Mouse (Mus musculus) testis, postnatal 10 days (tissue): ENCODE results near the gene Cltb.

ENCODE experiments used
- DNase-seq: peaks from one replicate; pipeline ENCODE4 v3.0.0; 2021; ENCODE audit warnings: low spot score

The Cltb gene

GRCm38 (mm10) chr13:54596107-54596690 lies 14.9 kb downstream of the Cltb start:
- no peak for DNase-seq

- DNase-seq: no peak
Observed at GRCm38 (mm10) chr13:54593617-54594016, 17.5 kb downstream of the Cltb start.

DNA sequence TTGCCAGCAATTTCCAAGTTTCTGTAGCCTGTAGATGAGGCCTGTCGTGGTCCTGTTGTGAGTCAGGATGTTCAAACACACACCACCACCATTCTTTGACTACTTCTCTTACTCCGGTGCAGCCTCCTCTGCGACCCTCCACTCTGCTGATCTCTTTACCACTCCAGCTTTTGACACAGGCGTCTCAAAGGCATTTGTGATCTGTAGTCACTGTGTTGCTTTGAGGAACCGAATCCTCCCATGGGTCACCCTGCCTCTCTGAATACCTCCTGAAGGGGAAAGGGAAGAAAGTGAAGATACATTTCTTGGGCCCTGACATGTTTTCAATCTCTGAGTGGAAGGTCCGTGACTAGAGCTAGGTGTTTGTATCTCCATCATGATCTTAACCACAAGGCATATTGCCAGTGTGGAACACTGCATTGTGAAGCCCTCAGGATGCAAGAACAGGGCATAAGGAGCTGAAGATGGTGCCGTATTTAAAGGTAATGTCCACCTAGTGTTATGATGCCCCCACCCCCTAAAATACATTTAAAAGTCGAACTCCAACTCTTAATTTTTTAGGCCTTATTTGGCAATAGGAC lies 19.3 kb downstream of the Cltb start:
- no peak for DNase-seq

DNA sequence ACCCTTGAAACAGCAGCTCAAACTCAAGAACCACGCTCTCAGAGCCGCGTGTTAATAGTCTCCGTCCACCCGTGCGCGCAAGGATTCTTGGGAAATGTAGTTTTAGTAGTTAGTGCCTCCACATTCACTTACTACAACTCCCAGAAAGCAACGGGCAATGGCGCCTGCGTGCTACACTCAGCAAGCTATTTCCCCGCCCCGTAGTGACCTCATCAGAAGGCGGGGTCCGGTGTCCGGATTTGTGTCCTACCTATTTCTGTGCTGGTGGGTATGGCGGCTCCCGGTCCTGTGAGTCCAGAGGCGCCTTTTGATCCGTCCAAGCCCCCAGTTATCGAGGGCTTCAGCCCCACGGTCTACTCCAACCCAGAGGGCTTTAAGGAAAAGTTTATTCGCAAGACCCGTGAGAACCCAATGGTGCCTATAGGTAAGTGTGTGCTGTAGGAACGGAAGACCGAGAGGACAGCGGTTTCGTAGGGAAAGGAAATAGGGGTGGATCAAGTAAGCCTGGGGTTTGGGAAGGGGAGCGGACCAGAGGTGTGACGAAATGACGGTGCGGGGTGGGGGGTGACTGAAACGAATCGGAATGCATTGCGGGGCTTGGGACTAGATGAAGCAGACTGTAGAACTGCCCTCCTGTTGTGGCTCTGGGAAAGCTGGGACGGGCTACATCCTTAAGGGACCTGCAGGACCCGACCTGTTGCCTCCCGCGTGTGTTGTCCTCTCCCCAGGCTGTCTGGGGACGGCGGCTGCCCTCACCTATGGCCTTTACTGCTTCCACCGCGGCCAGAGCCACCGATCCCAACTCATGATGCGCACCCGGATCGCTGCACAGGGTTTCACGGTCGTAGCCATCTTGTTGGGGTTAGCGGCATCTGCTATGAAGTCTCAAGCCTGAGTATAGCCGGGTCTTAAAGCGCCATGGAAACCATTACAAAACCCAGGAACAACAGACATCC lies 20.9 kb downstream of the Cltb start, which contains the start of the genes Nop16 and Higd2a:
Gene Nop16, minus strand, starts transcription at position 95 of the 956 bp plus-strand sequence.
Gene Higd2a, plus strand, starts transcription at position 212 of the 956 bp plus-strand sequence.
- peak; percentile 96 for DNase-seq

DNA sequence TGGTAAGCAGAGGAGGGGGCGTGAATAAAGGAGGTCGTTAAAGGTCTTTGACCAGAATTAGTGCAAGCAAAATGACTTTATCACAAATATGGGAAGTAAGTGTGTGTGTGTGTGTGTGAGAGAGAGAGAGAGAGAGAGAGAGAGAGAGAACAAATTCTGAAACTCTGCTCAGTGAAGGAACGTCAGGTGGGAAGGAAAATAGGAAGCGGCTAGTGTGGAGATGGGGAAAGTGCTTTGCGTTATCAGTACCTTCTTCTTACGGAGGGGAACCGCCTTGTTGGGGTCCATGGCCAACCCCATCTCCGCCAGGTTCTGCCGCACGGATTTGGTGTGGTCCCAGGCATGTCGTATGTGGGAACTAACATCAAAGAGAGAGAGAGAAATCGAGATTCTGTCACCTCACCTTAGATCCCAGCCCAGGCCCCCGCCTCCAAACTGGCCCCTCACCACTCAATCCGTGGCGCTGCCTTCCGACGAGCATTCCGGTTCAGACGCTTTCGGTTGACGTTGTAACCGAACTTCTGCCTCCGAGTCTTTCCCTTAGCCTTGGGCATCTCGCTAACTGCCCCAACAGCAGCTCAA lies 21.6 kb downstream of the Cltb start:
- DNase-seq: no peak

DNA sequence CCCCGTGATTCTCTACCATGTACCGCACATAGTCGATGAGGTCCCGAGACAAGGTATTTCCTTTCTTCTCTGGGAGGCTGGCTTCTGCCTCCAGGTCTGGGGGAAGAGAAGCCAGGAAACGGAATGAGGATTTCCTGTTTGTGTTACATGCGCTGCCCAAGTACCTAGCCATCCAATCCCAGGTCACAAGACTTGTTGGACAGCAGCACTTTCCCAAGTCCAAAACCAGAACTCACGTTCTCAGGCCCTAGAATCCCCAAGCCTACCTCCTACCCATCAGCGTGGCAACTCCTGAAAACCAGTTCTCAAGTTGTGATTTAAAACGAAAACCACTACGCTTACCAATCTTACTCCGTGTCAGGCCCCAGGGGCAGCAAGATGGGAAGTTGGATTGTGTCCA lies 25.3 kb downstream of the Cltb start:
- no peak for DNase-seq

DNA sequence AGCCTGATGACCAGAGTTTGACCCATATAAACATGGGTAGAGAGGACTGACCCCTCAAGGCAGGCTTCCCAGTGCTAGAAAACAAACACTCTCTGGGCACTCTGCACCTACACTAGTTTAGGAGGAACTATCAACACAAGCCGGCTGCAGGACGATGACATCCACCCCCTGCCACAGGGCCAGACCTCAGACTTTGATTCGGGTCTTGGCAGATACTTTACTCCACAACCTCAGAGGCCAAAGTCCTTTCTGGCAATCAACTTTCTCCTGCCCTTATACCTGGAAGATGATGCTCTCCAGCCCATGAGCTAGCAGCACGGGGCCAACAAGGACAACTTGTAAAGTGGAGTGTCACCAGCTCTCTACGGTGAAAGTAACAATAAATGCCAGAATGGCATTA lies 28.3 kb downstream of the Cltb start:
- DNase-seq: no peak

- DNase-seq: no peak
Observed at GRCm38 (mm10) chr13:54582126-54582525, 29.0 kb downstream of the Cltb start.

- DNase-seq: no peak
Observed at GRCm38 (mm10) chr13:54581385-54581784, 29.8 kb downstream of the Cltb start.

DNA sequence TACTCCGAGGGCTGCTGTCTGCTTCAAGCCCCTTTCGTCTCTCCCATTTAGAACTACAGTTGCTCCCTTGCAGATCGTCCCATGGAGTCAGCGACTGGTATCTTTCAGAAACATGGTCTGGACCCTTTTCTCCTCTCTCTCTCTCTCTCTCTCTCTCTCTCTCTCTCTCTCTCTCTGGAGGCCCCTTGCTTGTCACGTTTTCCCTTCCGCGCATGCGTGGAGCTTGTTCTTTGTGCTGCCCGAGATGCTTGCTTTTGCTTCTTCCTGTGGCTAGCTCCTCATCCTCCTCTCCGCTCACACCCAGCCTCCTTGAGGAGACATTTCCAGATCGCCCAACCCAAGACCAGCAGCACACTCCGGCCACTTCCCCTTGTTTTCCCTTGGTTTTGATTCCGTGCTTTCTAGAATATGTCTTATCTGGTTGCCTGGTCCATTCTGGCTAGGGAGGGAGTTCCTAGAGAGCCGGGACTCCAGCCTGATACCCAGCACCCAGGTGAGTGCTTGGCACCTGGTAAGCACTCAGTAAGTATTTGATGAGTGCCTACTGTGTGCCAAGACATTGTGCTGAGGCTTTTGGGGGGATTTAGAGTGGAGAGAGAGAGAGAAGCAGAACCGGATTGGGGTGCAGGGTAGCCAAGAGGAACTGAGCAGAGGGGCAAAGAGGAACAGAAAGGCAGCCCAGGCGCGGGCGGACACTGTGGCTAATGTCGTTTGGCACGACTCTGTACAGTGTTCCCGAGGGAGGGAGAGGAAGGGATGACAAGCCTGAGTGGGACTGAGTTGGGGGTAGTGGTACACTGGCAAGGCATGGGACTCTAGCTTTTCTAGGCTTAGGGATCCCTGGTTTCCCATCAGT lies 33.3 kb downstream of the Cltb start:
- DNase-seq: no peak

GRCm38 (mm10) chr13:54575489-54575888 lies 35.7 kb downstream of the Cltb start:
- no peak for DNase-seq

DNA sequence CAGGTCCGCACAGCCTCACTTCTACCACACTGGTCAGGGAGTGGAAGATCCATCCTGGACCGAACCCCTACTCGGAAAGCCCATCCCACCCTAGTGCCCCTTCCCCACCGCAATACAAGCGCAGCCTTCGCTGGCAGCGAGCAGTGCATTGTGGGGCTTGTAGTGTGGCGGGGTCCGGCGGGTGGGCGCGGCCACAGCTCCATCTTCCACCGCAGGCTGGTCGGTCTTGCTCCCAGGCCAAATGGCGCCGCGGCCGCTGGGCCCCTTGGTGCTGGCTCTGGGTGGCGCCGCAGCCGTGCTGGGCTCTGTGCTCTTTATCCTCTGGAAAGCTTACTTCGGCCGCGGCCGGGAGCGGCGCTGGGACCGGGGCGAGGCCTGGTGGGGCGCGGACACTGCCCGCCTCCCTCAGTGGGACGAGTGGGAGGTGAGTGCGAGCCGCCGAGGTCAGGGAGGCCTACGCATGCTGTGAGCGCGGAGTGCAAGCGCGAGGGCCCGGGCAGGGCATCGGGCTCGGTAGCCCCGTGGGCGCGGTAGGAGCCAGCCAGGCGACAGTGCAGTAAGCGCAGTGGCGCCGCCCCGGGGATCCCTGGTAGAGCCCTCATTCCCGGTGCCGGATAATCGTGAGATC lies 36.2 kb downstream of the Cltb start, which contains the start of gene Arl10:
Gene Arl10, plus strand, starts transcription at position 162 of the 628 bp plus-strand sequence.
- peak; percentile 85 for DNase-seq

- no peak for DNase-seq
Observed at GRCm38 (mm10) chr13:54572621-54573020, 38.5 kb downstream of the Cltb start.

- DNase-seq: no peak
Observed at GRCm38 (mm10) chr13:54571637-54572036, 39.5 kb downstream of the Cltb start.

DNA sequence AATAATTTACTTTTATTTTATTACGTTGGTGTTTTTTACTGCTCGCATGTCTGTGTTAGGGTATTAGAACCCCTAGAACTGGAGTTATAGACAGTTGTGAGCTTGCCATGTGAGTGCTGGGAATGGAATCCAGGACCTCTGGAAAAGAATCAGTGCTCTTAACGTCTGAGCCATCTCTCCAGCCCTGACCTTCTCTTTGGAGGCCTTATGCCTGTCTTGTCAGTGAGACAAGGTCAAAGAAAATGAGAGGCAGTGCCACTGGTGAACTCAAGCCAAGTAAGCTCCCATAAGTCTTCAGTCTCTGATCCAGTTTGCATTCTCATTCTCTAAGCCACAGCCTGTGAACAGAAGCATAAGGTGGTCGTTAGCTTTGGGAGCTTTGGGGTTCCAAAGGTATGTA lies 40.4 kb downstream of the Cltb start:
- no peak for DNase-seq

DNA sequence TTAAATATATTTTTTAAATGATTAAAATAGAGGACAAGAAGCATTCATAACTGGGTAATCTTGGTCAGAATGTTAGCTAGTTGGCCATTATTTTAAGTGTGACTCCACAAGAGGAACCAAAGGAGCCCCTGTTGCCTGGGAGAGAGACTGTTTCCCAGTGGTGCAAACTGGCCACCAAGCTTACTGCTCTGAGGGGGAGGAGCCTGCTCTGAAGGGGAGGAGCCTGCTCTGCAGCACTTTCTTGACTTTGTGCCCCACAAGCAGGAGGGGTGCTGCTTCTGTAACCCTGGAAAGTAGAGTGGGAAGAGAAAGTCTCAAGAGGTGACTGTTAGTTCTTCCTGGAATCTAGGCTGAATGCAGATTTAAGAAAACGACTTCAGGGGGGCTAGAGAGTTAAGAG lies 41.9 kb downstream of the Cltb start:
- no peak for DNase-seq

- no peak for DNase-seq
Observed at GRCm38 (mm10) chr13:54568380-54568779, 42.8 kb downstream of the Cltb start.

- peak; percentile 73 for DNase-seq
Observed at GRCm38 (mm10) chr13:54565594-54566345, 45.4 kb downstream of the Cltb start.

DNA sequence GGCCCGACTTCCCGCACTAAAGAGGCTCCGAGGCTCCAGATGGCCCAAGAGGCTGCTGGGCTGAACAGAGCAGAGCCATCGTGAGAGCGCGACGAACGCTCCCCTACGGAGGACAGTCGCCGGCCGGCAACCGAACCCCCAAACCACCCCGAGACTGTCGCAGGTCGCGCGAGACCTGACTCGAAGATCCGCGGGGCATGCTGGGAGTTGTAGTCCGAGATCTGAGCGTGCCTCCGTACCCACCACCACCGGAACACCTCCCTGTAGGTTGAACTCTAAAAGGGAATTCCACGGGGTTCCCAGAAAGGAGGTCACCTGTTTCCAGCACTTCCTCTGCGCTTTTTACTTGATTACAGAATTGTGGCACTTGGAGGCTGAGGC lies 46.0 kb downstream of the Cltb start, which contains the start of gene 4833439L19Rik:
Gene 4833439L19Rik, minus strand, starts transcription at position 235 of the 381 bp plus-strand sequence.
- peak; percentile 97 for DNase-seq
